In genomic region chr11:51658705-51659104, GRCm38 (mm10) we compare ENCODE assay signal across 9 mouse cellular contexts. TPM values are rescaled to one million over a fixed set of nuclear protein-coding genes. Genes with fewer than 3 reads are reported as not detected.
DNase-seq lines count a peak whose midpoint lies in the region; ATAC-seq and TF ChIP-seq lines count a peak whose summit lies in the region.
"Had no signal": no experiment of that assay in that cellular context is flagged by ENCODE, and none has a peak within 500 bp of the region (broad histone marks: within the 10 kb centered on the region; RNA-seq: fewer than 3 reads in every experiment).

No protein-coding gene starts in this region.

- H3K27ac ChIP-seq in liver, embryonic 13.5 days: no peak overlapping the region
- H3K27ac ChIP-seq in liver, embryonic 11.5 days (ENCODE audit: low read depth, low read length): no peak overlapping the region
- H3K27ac ChIP-seq in liver, postnatal 0 days (ENCODE audit: low read depth): peak overlapping the region; percentile 6; the same call in 1 of the 2 replicates
- H3K27ac ChIP-seq in forebrain, embryonic 10.5 days: no peak overlapping the region

- H3K9me3 ChIP-seq in liver, embryonic 13.5 days (replicated peaks): no peaks in the 10 kb centered on the region
- no peaks in the 10 kb centered on the region for H3K9me3 ChIP-seq in liver, embryonic 11.5 days (ENCODE audit: control insufficient read depth, low read length)
- no peaks in the 10 kb centered on the region for H3K9me3 ChIP-seq in liver, postnatal 0 days (ENCODE audit: low read length)
- no peaks in the 10 kb centered on the region for H3K9me3 ChIP-seq in forebrain, embryonic 10.5 days

- no peak overlapping the region for H3K9ac ChIP-seq in liver, embryonic 13.5 days
- H3K9ac ChIP-seq in liver, embryonic 11.5 days (ENCODE audit: low read depth, low read length): no peak overlapping the region
- H3K9ac ChIP-seq in liver, postnatal 0 days (replicated peaks): no peak overlapping the region; the same call in 1 of the 2 replicates

- H3K27me3 ChIP-seq in liver, embryonic 13.5 days: 0 out of 2 replicates have a peak, but pooled peaks cover 3% of the 10 kb centered on the region
- no peaks in the 10 kb centered on the region for H3K27me3 ChIP-seq in liver, embryonic 11.5 days (replicated peaks; ENCODE audit: control insufficient read depth, insufficient read depth, low read length)
- H3K27me3 ChIP-seq in liver, postnatal 0 days (ENCODE audit: insufficient read depth, low read length): no peaks in the 10 kb centered on the region
- H3K27me3 ChIP-seq in forebrain, embryonic 10.5 days (ENCODE audit: poor library complexity, severe bottlenecking): no peaks in the 10 kb centered on the region

- 53% methylated on average over 6 of the region's 6 CpGs for WGBS in liver, embryonic 13.5 days (ENCODE audit: insufficient replicate concordance)
- 66% methylated on average over 6 of the region's 6 CpGs for WGBS in liver, embryonic 11.5 days
- WGBS in liver, postnatal 0 days (ENCODE audit: insufficient replicate concordance): 47% methylated on average over 6 of the region's 6 CpGs
- 87% methylated on average over 6 of the region's 6 CpGs for WGBS in forebrain, embryonic 10.5 days

- DNase-seq in liver, embryonic 13.5 days: no peak
- DNase-seq in liver, embryonic 11.5 days (ENCODE audit: low spot score): no peak
- peak; percentile 57 for DNase-seq in ZHBTc4 (ENCODE audit: low read depth, low spot score)
- DNase-seq in liver, postnatal 0 days: peak; percentile 71
- DNase-seq in forebrain, embryonic 10.5 days (ENCODE audit: extremely low spot score, low spot score): no peak
- DNase-seq in urinary bladder, adult 2 months (ENCODE audit: low spot score): no peak
- no peak for DNase-seq in urinary bladder, postnatal 4 days (ENCODE audit: low spot score in 2 of 2)

- no peak overlapping the region for H3K4me3 ChIP-seq in liver, embryonic 13.5 days (replicated peaks)
- H3K4me3 ChIP-seq in liver, embryonic 11.5 days (ENCODE audit: low read depth, low read length): no peak overlapping the region
- H3K4me3 ChIP-seq in liver, postnatal 0 days (ENCODE audit: low read depth, low read length): no peak overlapping the region
- no peak overlapping the region for H3K4me3 ChIP-seq in forebrain, embryonic 10.5 days
- H3K4me3 ChIP-seq: megakaryocyte, embryonic 14.5 days had no signal

- H3K4me2 ChIP-seq in liver, embryonic 13.5 days: no peak overlapping the region
- H3K4me2 ChIP-seq in liver, embryonic 11.5 days: no peak overlapping the region
- H3K4me2 ChIP-seq in liver, postnatal 0 days (ENCODE audit: low read depth, low read length): no peak overlapping the region

- no peaks in the 10 kb centered on the region for H3K36me3 ChIP-seq in liver, embryonic 13.5 days
- H3K36me3 ChIP-seq in liver, embryonic 11.5 days (ENCODE audit: control insufficient read depth, insufficient read depth, low read length): no peaks in the 10 kb centered on the region
- H3K36me3 ChIP-seq in liver, postnatal 0 days (replicated peaks; ENCODE audit: insufficient read depth, low read length): no peaks in the 10 kb centered on the region
- H3K36me3 ChIP-seq in forebrain, embryonic 10.5 days (replicated peaks): no peaks in the 10 kb centered on the region

- ATAC-seq in liver, embryonic 13.5 days (ENCODE audit: low read depth): peak; percentile 51; the same call in 1 of the 2 replicates
- ATAC-seq in liver, embryonic 11.5 days (replicated peaks; ENCODE audit: low FRiP score): no peak
- ATAC-seq in hematopoietic stem cell, adult 5-6 weeks (replicated peaks in 1 of 2; ENCODE audit: insufficient read depth in 1 of 2, low FRiP score in 2 of 2, low TSS enrichment in 1 of 2, low read depth in 1 of 2, poor library complexity in 2 of 2, severe bottlenecking in 2 of 2): peak; percentile 55 to 76; a peak in 3 of 4 replicates
- peak; percentile 94 for ATAC-seq in liver, postnatal 0 days

- no peak for TF ChIP-seq EP300 in liver, postnatal 0 days (IDR thresholded peaks at IDR 0.05; ENCODE audit: low read depth)

- peaks cover 9% of the 10 kb centered on the region for H3K4me1 ChIP-seq in liver, embryonic 13.5 days (replicated peaks)
- H3K4me1 ChIP-seq in liver, embryonic 11.5 days (replicated peaks; ENCODE audit: control insufficient read depth, insufficient read depth, low read length): no peaks in the 10 kb centered on the region
- peaks cover 18% of the 10 kb centered on the region for H3K4me1 ChIP-seq in liver, postnatal 0 days (ENCODE audit: insufficient read depth)
- peaks cover 5% of the 10 kb centered on the region; the same call in 1 of the 2 replicates for H3K4me1 ChIP-seq in forebrain, embryonic 10.5 days

- TF ChIP-seq CTCF in liver, postnatal 0 days (IDR thresholded peaks at IDR 0.05; ENCODE audit: low read depth): no peak

RNA-seq across cellular contexts. Expression of gene D930048N14Rik, which starts 8.0 kb away (rescaled TPM):
- polyA plus RNA-seq in liver, embryonic 13.5 days (2015; fragmentation: Nextera tagmentation; extraction: Ambion mirVana): 0.29 and 0.49 TPM in 2 replicates
- polyA plus RNA-seq in liver, embryonic 11.5 days (2014; fragmentation: Nextera tagmentation; extraction: Ambion mirVana): 1.3 and 1.5 TPM in 2 replicates
- total RNA-seq in hematopoietic stem cell, adult 5-6 weeks (2017): 0.25 TPM in 1 of 2 replicates, not detected in the other
- polyA plus RNA-seq in liver, postnatal 0 days (2015; fragmentation: Nextera tagmentation; extraction: Ambion mirVana): 0.15 and 0.34 TPM in 2 replicates
- polyA plus RNA-seq in forebrain, embryonic 10.5 days (2016; fragmentation: Nextera tagmentation; extraction: Ambion mirVana): 1.6 and 2.0 TPM in 2 replicates
- polyA plus RNA-seq in urinary bladder, adult 2 months (2012; rRNA removed): 15.1 and 20.6 TPM in 2 replicates

RNA-seq across cellular contexts. Expression of gene N4bp3, which starts 8.1 kb away (rescaled TPM):
- polyA plus RNA-seq in liver, embryonic 13.5 days (2015; fragmentation: Nextera tagmentation; extraction: Ambion mirVana): 3.1 and 3.2 TPM in 2 replicates
- polyA plus RNA-seq in liver, embryonic 11.5 days (2014; fragmentation: Nextera tagmentation; extraction: Ambion mirVana): 7.2 and 7.9 TPM in 2 replicates
- 5.7 and 8.4 TPM in 2 replicates for total RNA-seq in hematopoietic stem cell, adult 5-6 weeks (2017)
- polyA plus RNA-seq in liver, postnatal 0 days (2015; fragmentation: Nextera tagmentation; extraction: Ambion mirVana): 2.4 and 2.8 TPM in 2 replicates
- 19.4 and 21.1 TPM in 2 replicates for polyA plus RNA-seq in forebrain, embryonic 10.5 days (2016; fragmentation: Nextera tagmentation; extraction: Ambion mirVana)
- 4.2 and 4.9 TPM in 2 replicates for polyA plus RNA-seq in urinary bladder, adult 2 months (2012; rRNA removed)

RNA-seq across cellular contexts. Expression of gene Rmnd5b, which starts 23.0 kb away (rescaled TPM):
- 24.9 and 25.1 TPM in 2 replicates for polyA plus RNA-seq in liver, embryonic 13.5 days (2015; fragmentation: Nextera tagmentation; extraction: Ambion mirVana)
- 47.8 and 52.2 TPM in 2 replicates for polyA plus RNA-seq in liver, embryonic 11.5 days (2014; fragmentation: Nextera tagmentation; extraction: Ambion mirVana)
- 15.6 and 27.8 TPM in 2 replicates for total RNA-seq in hematopoietic stem cell, adult 5-6 weeks (2017)
- 13.0 and 16.0 TPM in 2 replicates for polyA plus RNA-seq in liver, postnatal 0 days (2015; fragmentation: Nextera tagmentation; extraction: Ambion mirVana)
- polyA plus RNA-seq in forebrain, embryonic 10.5 days (2016; fragmentation: Nextera tagmentation; extraction: Ambion mirVana): 37.2 and 39.1 TPM in 2 replicates
- polyA plus RNA-seq in urinary bladder, adult 2 months (2012; rRNA removed): 35.3 and 43.4 TPM in 2 replicates

RNA-seq across cellular contexts. Expression of gene 0610009B22Rik, which starts 30.0 kb away (rescaled TPM):
- polyA plus RNA-seq in liver, embryonic 13.5 days (2015; fragmentation: Nextera tagmentation; extraction: Ambion mirVana): 45.2 and 50.6 TPM in 2 replicates
- 60.4 and 66.0 TPM in 2 replicates for polyA plus RNA-seq in liver, embryonic 11.5 days (2014; fragmentation: Nextera tagmentation; extraction: Ambion mirVana)
- 18.0 and 18.5 TPM in 2 replicates for total RNA-seq in hematopoietic stem cell, adult 5-6 weeks (2017)
- polyA plus RNA-seq in liver, postnatal 0 days (2015; fragmentation: Nextera tagmentation; extraction: Ambion mirVana): 61.9 and 66.5 TPM in 2 replicates
- 78.4 and 78.7 TPM in 2 replicates for polyA plus RNA-seq in forebrain, embryonic 10.5 days (2016; fragmentation: Nextera tagmentation; extraction: Ambion mirVana)
- polyA plus RNA-seq in urinary bladder, adult 2 months (2012; rRNA removed): 33.4 and 45.1 TPM in 2 replicates

RNA-seq across cellular contexts. Expression of gene Nhp2, which starts 39.2 kb away (rescaled TPM):
- 186 and 203 TPM in 2 replicates for polyA plus RNA-seq in liver, embryonic 13.5 days (2015; fragmentation: Nextera tagmentation; extraction: Ambion mirVana)
- polyA plus RNA-seq in liver, embryonic 11.5 days (2014; fragmentation: Nextera tagmentation; extraction: Ambion mirVana): 347 and 349 TPM in 2 replicates
- 64.8 and 83.2 TPM in 2 replicates for total RNA-seq in hematopoietic stem cell, adult 5-6 weeks (2017)
- 70.1 and 76.2 TPM in 2 replicates for polyA plus RNA-seq in liver, postnatal 0 days (2015; fragmentation: Nextera tagmentation; extraction: Ambion mirVana)
- polyA plus RNA-seq in forebrain, embryonic 10.5 days (2016; fragmentation: Nextera tagmentation; extraction: Ambion mirVana): 273 and 279 TPM in 2 replicates
- 48.8 and 55.7 TPM in 2 replicates for polyA plus RNA-seq in urinary bladder, adult 2 months (2012; rRNA removed)

Comparison
In these comparisons a context has a peak if more than half of its experiments do, and no peak if none do; other contexts are left out.
1. DNase-seq: peak in ZHBTc4 (single experiment) and liver, postnatal 0 days (single experiment); none in liver, embryonic 13.5 days (single experiment), liver, embryonic 11.5 days (single experiment), forebrain, embryonic 10.5 days (single experiment), urinary bladder, adult 2 months (single experiment) and urinary bladder, postnatal 4 days (0 of 2).